Mouse (Mus musculus): ENCODE data around the gene Olfr462.

DNA sequence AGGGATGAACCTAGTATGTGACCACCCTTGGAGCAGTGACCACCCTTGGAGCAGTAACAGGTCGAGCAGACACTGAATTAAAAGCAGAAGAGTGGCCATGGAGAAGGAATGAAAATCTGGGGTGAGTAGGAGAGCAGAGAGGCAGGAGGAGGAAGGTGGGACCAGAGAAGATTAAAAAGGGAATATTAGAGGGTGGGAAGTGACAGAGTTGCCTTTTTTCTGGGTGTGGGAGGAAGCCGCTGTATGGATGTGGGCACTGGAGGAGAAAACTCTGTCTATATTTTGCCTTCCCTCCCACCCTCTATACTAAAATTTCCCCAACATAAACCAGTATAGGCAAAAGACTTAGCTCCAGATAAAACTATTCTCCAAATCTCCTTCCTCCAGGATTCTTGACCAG is 28.2 kb upstream of the Olfr462 start:
- TF ChIP-seq GATA1 (IDR thresholded peaks at IDR 0.05; ENCODE audit: low read length) (no peak), TAL1 (IDR thresholded peaks at IDR 0.05; ENCODE audit: low read length) (no peak)

Data from erythroblast, embryonic 14.5 days (primary cell).